Mouse (Mus musculus) activated CD4-positive, CD25-positive, alpha-beta regulatory T cell, adult 4 months (primary cell): ENCODE data around the gene Ahdc1. TPM values are rescaled to one million over a fixed set of nuclear protein-coding genes. Genes with fewer than 3 reads are reported as not detected.

Experiments used
- ATAC-seq: one replicate; pipeline ENCODE4 v1.8.0; 2017
- polyA plus RNA-seq, 2 experiments: library from polyadenylated mRNA; unstranded; fragments of 100-300 nt; shearing (Covaris generic); gene quantifications; one replicate each; pipeline ENCODE4 v1.2.1; 2017

The Ahdc1 gene
- polyA plus RNA-seq, 2 experiments from 2014 or later = 2.1 TPM

GRCm38 (mm10) chr4:133018263-133018798, 7.3 kb downstream of the Ahdc1 start:
- ATAC-seq = no peak

GRCm38 (mm10) chr4:133020721-133021120, 9.7 kb downstream of the Ahdc1 start:
- ATAC-seq = no peak

GRCm38 (mm10) chr4:133021181-133021671, 10.2 kb downstream of the Ahdc1 start:
- no peak for ATAC-seq

- ATAC-seq = no peak
These were observed 11.2 kb downstream of the Ahdc1 start for GRCm38 (mm10) chr4:133022217-133022616.

GRCm38 (mm10) chr4:133022954-133023635, 12.0 kb downstream of the Ahdc1 start:
- ATAC-seq = no peak

- ATAC-seq = no peak
These were observed 12.6 kb downstream of the Ahdc1 start for GRCm38 (mm10) chr4:133023636-133024035.

GRCm38 (mm10) chr4:133024404-133024803, 13.3 kb downstream of the Ahdc1 start:
- no peak for ATAC-seq

- ATAC-seq = no peak
These were observed 14.1 kb downstream of the Ahdc1 start for GRCm38 (mm10) chr4:133024969-133025685.

- ATAC-seq = no peak
These were observed 15.2 kb downstream of the Ahdc1 start for GRCm38 (mm10) chr4:133026272-133026671.

GRCm38 (mm10) chr4:133026826-133027375, 15.8 kb downstream of the Ahdc1 start:
- no peak for ATAC-seq

- ATAC-seq = no peak
These were observed 16.7 kb downstream of the Ahdc1 start for GRCm38 (mm10) chr4:133027721-133028120.

- ATAC-seq = no peak
These were observed 17.1 kb downstream of the Ahdc1 start for GRCm38 (mm10) chr4:133028193-133028592.

GRCm38 (mm10) chr4:133028875-133029274, 17.8 kb downstream of the Ahdc1 start:
- ATAC-seq = no peak

- ATAC-seq = no peak
These were observed 21.5 kb downstream of the Ahdc1 start for GRCm38 (mm10) chr4:133032410-133033095.

GRCm38 (mm10) chr4:133034478-133034877, 23.4 kb downstream of the Ahdc1 start:
- ATAC-seq = no peak

- ATAC-seq = no peak
These were observed 24.4 kb downstream of the Ahdc1 start for GRCm38 (mm10) chr4:133035446-133035845.

- no peak for ATAC-seq
These were observed 24.9 kb downstream of the Ahdc1 start for GRCm38 (mm10) chr4:133035946-133036345.

GRCm38 (mm10) chr4:133037293-133037692, 26.2 kb downstream of the Ahdc1 start:
- no peak for ATAC-seq

- no peak for ATAC-seq
These were observed 26.7 kb downstream of the Ahdc1 start for GRCm38 (mm10) chr4:133037798-133038197.

GRCm38 (mm10) chr4:133038521-133039115, 27.6 kb downstream of the Ahdc1 start:
- ATAC-seq = peak; percentile 19

GRCm38 (mm10) chr4:133039116-133039819, 28.2 kb downstream of the Ahdc1 start:
- no peak for ATAC-seq

GRCm38 (mm10) chr4:133039832-133040231, 28.8 kb downstream of the Ahdc1 start:
- no peak for ATAC-seq
